Mouse (Mus musculus): ENCODE data around the gene Rasal2.

DNA sequence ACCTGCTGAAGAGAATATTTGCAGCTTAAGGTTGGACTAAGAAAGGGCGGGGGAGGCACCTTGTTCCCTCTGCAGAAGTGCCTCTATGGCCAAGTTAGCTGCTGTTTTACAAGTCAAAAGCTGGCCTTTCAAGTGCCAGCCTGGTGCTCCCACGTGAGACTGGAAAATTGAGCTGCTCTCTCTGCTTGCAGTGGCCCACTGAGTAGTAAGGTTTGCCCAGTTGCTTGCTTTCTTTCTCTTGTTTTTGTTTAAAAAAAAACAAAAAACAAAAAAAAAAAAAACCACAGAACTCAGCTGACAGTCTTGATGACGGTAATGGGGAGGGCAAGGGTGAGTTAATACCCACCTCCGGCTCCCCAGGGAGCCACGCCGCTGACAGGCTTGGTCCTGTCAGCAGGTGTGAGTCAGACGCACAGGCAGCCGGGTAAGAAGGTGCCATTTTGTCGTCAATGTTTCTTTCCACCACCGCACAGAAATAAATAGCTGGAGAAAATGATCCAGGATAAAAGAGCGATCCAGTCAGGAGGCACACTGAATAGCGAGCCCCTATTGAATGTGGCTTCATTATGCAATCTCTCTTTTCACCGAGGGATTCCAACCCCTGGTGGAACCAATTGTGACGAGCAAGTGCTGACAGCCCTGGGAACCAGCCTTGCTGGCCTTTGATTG is 27.7 kb upstream of the Rasal2 start:
- no peak for TF ChIP-seq CTCF (conservative IDR thresholded peaks at IDR 0.05; ENCODE audit: low read length)
- no peak for TF ChIP-seq NANOG (IDR thresholded peaks at IDR 0.05; ENCODE audit: borderline replicate concordance, low read length)
- no peak for TF ChIP-seq POU5F1 (IDR thresholded peaks at IDR 0.05; ENCODE audit: borderline replicate concordance, low read length)

Data from E14TG2a.4 (cell line).